Mouse (Mus musculus): ENCODE data around the gene Lage3.

DNA sequence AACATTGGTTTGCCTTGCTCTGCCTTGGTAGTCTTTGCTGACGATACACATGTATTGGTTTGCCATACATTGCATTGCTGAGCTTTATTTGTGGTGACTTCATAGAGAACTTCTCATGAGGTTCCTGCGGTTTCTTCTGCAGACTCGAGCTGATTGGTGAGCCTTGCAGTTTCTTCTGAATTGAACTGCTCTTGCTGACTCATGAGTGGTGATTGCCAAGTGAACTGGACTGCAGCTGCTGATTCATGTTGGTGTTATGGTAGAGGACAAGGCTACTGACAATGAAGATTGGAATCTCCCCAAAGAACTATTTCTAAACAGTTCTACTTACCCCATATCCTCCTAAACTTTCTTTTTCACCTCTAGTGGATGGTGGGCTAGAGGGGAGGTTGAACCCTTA is 46.7 kb upstream of the Lage3 start:
- TF ChIP-seq EP300 (IDR thresholded peaks at IDR 0.05; ENCODE audit: insufficient read depth, low read depth, low read length) (no peak), CTCF (IDR thresholded peaks at IDR 0.05; ENCODE audit: low read depth, low read length) (no peak)
